Mouse (Mus musculus) ovary, postnatal 36 days (tissue): Measurements from ENCODE around the gene Sema4b.

Experiments
- DNase-seq: peaks from one replicate; pipeline ENCODE4 v3.0.0; 2022; ENCODE audit warnings: low spot score, mixed read lengths

The Sema4b gene

GRCm38 (mm10) chr7:80197941-80198778 is 11.5 kb downstream of the Sema4b start:
- peak; percentile 89 for DNase-seq

GRCm38 (mm10) chr7:80198863-80199262 is 12.2 kb downstream of the Sema4b start:
- no peak for DNase-seq

- no peak for DNase-seq
Measured at GRCm38 (mm10) chr7:80199286-80199685, 12.6 kb downstream of the Sema4b start.

- DNase-seq, result no peak
Measured at GRCm38 (mm10) chr7:80199851-80200587, 13.4 kb downstream of the Sema4b start.

- DNase-seq, result no peak
Measured at GRCm38 (mm10) chr7:80200588-80200945, 13.9 kb downstream of the Sema4b start.

GRCm38 (mm10) chr7:80200963-80201539 is 14.4 kb downstream of the Sema4b start:
- DNase-seq, result no peak

GRCm38 (mm10) chr7:80201888-80202540 is 15.4 kb downstream of the Sema4b start:
- no peak for DNase-seq

GRCm38 (mm10) chr7:80202961-80203360 is 16.3 kb downstream of the Sema4b start:
- DNase-seq, result no peak

GRCm38 (mm10) chr7:80203638-80204096 is 17.0 kb downstream of the Sema4b start:
- no peak for DNase-seq

- DNase-seq, result no peak
Measured at GRCm38 (mm10) chr7:80204362-80204761, 17.7 kb downstream of the Sema4b start.

- DNase-seq, result no peak
Measured at GRCm38 (mm10) chr7:80204961-80205360, 18.3 kb downstream of the Sema4b start.

- DNase-seq, result no peak
Measured at GRCm38 (mm10) chr7:80205705-80206589, 19.3 kb downstream of the Sema4b start.

GRCm38 (mm10) chr7:80207314-80207731 is 20.7 kb downstream of the Sema4b start:
- no peak for DNase-seq

- no peak for DNase-seq
Measured at GRCm38 (mm10) chr7:80208026-80208642, 21.5 kb downstream of the Sema4b start.

GRCm38 (mm10) chr7:80208738-80209430 is 22.2 kb downstream of the Sema4b start:
- peak; percentile 77 for DNase-seq

GRCm38 (mm10) chr7:80209669-80210068 is 23.0 kb downstream of the Sema4b start:
- no peak for DNase-seq

GRCm38 (mm10) chr7:80210982-80211381 is 24.3 kb downstream of the Sema4b start:
- no peak for DNase-seq

GRCm38 (mm10) chr7:80213604-80214003 is 27.0 kb downstream of the Sema4b start:
- no peak for DNase-seq

- no peak for DNase-seq
Measured at GRCm38 (mm10) chr7:80214459-80214858, 27.8 kb downstream of the Sema4b start.

- DNase-seq, result peak; percentile 72
Measured at GRCm38 (mm10) chr7:80215398-80215797, 28.8 kb downstream of the Sema4b start.
